In the genomic region with DNA sequence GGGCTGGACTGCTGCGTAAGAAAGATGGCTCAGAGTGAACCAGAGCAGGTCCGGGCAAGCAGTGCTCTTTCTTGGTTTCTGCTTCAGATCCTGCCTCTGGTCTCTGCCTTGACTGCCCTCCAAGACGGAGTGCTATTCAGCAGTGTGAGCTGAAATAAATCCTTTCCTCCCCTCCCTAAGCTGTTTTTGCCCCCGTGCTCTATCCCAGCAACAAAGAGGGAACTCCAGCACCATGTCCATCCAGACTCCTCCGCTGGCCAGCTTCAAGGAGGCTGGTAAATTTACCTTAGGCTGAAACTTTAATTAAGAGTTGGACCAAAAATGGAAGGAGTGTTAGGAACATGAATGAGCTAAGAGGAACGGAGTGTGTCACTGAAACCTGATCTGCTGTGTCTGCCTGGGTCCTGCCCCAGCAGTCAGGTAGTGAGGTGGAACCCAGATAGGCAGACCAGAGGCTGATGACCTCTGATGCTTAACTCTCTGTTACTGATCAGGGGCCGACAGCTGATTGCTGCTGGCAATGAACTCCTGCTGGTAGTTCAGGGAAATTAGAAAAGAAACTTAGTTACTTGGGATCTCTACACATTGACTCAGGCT, we compare ENCODE assay signal across 13 mouse cellular contexts.
"Had no signal": no experiment of that assay in that cellular context is flagged by ENCODE, and none has a peak within 500 bp of the region (broad histone marks: within the 10 kb centered on the region; RNA-seq: fewer than 3 reads in every experiment).

No protein-coding gene starts in this region.

- H3K9me3 ChIP-seq: limb, embryonic 12.5 days; limb, embryonic 15.5 days; midbrain, embryonic 13.5 days had no signal

- H3K27ac ChIP-seq: limb, embryonic 12.5 days; limb, embryonic 15.5 days; liver, embryonic 14.5 days; macrophage; midbrain, embryonic 13.5 days had no signal

- H3K27me3 ChIP-seq: limb, embryonic 12.5 days; limb, embryonic 15.5 days; midbrain, embryonic 13.5 days had no signal

- H3K4me2 ChIP-seq: limb, embryonic 12.5 days; limb, embryonic 15.5 days; liver, embryonic 11.5 days; lung, embryonic 14.5 days; midbrain, embryonic 13.5 days had no signal

- H3K4me1 ChIP-seq: midbrain, embryonic 13.5 days had no signal

- ATAC-seq: liver, postnatal 0 days; lung, postnatal 0 days; midbrain, embryonic 13.5 days had no signal

- H3K9ac ChIP-seq: limb, embryonic 12.5 days; limb, embryonic 15.5 days; liver, embryonic 14.5 days; liver, postnatal 0 days; lung, embryonic 14.5 days; midbrain, embryonic 13.5 days had no signal

- H3K36me3 ChIP-seq: midbrain, embryonic 13.5 days had no signal

- H3K4me3 ChIP-seq: limb, embryonic 12.5 days; limb, embryonic 15.5 days; midbrain, embryonic 13.5 days had no signal

- DNase-seq: kidney, adult 9 months; left cerebral cortex, postnatal 4 days; liver, postnatal 0 days; lung, embryonic 14.5 days; thymus, adult 18-20 months; thymus, postnatal 36 days had no signal
